Mouse (Mus musculus): ENCODE data around the gene Slco3a1.

Gene Slco3a1

DNA sequence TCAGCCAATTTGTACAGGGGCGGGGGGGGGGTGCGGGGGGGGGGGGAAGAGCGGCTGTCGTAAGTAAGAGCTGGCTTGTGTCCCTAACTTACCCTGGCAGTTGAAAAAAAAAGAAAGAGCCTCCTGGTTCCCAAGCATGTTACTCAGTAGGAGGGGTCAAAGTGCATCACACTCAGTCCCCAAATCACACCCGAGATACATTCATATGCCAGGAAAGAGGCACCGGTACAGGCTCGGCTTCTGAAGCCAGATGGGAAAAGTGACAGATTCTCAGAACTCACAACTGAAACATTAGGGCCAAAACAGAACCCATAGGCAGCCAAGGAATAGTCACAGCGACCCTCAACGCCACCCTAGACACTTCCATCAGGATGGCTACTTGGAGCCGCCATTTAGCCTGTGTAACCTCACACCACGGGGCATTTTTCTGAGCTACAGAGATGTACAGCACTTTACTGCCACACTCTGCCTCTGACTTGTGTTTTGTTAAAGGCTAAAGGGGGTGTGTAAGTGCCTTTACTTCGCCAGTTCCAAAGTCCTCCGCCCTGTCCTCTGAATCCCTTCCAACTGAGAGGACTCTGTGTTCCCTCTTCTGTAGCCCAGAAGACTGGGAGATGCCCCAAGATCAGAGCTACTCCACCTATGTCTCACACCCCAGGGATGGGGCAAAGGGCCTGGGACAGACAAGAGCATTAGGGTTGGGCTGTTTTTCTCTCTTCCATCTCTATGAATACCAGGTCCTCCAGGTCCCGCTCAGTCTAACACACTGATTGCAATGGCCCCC is 179.2 kb downstream of the Slco3a1 start:
- in situ Hi-C loops (cut with MboI; ENCODE audit: low pct_unique_long_range_greater_than_20kb in 1 of 2, low sequenced_read_pairs in 2 of 2, unreplicated experiment in 1 of 2) = loop anchor here in 1 of 2 experiments (10.0 kb wide), 1 partner anchor 729 kb away; no protein-coding TSS in a partner anchor

DNA sequence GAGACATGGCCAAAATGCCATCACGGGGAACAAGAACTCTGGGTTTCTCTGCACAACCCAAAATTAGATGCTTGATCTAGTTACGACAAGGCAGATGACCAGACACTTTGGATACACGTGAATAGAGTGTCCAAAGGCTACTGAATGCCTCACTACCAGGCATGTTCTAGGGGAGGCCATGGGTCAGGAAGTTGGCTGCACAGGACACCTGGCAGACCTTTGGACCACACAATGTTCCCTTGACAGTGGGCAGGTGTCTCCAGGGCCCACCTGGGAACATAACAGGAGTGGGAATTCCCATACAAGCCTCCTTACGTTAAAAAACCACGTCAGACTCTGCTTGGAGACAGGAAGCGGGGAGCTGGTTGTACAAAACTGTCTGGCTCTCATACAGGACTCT is 181.5 kb downstream of the Slco3a1 start:
- in situ Hi-C loops (cut with MboI; ENCODE audit: low pct_unique_long_range_greater_than_20kb in 1 of 2, low sequenced_read_pairs in 2 of 2, unreplicated experiment in 1 of 2) = loop anchor here (10.0 to 25.0 kb wide), 2 partner anchors 732 to 739 kb away; no protein-coding TSS in a partner anchor

DNA sequence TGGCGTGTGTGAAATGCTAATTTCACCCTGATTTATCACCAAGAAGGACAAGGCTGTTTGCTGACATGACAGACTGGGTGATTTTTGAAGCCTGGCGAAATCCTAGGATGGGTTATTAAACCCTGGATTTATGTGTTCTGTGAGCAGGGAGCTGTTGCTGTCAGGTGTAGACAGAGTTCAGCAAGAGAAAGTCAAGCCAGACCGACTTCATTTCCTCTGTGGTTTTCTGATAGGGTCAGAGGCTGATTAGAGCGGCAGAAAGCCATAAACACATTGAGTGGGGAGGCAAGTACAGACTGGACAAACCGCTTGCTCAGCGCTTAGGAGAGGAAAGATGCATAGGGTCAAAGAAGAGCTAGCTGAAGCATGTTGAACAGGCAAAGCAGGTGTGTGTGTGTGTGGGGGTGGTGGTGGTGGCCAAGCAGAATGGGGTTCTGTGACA is 182.4 kb downstream of the Slco3a1 start:
- in situ Hi-C loops (cut with MboI; ENCODE audit: low pct_unique_long_range_greater_than_20kb in 1 of 2, low sequenced_read_pairs in 2 of 2, unreplicated experiment in 1 of 2) = loop anchor here (10.0 to 25.0 kb wide), 2 partner anchors 733 to 740 kb away; no protein-coding TSS in a partner anchor

DNA sequence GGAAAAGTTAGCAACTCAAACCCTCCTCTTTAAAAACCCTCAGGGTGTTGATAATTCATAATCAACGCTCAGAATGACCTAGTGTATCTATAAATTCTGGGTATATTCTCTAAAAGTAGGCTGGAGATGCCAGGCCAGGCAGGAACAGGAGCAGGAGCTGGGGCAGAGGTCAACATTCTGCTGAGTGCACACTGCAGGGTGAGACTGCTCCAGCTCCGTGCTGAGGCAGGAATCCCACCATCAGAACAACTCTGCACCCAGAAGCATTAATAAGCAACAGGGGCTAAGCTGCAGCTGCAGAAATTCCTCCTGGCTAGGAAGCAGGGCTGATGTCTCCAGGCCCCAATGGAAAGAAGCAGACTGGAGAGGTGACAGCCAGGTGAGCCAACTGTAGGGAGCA is 182.9 kb downstream of the Slco3a1 start:
- in situ Hi-C loops (cut with MboI; ENCODE audit: low pct_unique_long_range_greater_than_20kb in 1 of 2, low sequenced_read_pairs in 2 of 2, unreplicated experiment in 1 of 2) = loop anchor here (10.0 to 25.0 kb wide), 2 partner anchors 733 to 741 kb away; no protein-coding TSS in a partner anchor

DNA sequence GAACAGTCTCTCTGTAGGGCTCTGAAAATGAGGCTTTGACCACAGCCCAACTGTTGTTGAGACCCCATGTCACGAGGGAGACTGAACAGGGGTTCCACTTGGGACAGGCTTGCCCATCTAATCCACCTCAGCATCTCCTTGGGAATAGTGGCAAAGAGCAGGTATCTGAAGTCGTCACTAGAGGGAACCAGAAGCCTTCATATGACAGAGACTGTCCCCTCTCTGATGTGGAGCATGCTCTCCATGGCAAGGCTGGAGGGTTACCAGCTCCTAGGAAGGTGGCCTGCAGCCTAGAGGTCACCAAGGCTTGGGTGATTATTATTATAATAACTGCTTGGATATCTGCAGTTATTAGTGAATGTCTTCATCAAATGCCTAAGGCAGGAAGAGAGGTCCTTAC is 183.4 kb downstream of the Slco3a1 start:
- in situ Hi-C loops (cut with MboI; ENCODE audit: low pct_unique_long_range_greater_than_20kb in 1 of 2, low sequenced_read_pairs in 2 of 2, unreplicated experiment in 1 of 2) = loop anchor here (10.0 to 25.0 kb wide), 2 partner anchors 734 to 741 kb away; no protein-coding TSS in a partner anchor

DNA sequence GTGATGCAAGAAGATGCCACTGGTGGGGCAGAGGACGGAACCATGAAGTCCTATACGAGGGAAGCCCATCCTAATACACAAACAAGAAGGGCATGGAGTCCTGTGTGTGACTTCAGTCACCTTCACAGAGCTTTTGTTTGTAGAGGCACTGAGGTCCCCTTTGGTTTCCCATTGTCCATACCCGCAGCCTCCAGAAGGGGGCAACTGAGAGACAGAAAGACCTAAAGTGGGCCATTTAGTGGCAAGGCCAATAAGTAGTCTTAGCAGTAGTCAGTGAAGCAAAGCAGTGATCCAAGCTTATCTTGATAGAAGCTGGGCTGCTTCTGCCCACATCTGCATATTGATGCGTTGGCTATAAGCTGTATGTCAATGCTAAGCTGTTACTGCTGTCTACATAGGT is 184.9 kb downstream of the Slco3a1 start:
- in situ Hi-C loops (cut with MboI; ENCODE audit: low pct_unique_long_range_greater_than_20kb in 1 of 2, low sequenced_read_pairs in 2 of 2, unreplicated experiment in 1 of 2) = loop anchor here (10.0 to 25.0 kb wide), 4 partner anchors 335 to 743 kb away; no protein-coding TSS in a partner anchor

DNA sequence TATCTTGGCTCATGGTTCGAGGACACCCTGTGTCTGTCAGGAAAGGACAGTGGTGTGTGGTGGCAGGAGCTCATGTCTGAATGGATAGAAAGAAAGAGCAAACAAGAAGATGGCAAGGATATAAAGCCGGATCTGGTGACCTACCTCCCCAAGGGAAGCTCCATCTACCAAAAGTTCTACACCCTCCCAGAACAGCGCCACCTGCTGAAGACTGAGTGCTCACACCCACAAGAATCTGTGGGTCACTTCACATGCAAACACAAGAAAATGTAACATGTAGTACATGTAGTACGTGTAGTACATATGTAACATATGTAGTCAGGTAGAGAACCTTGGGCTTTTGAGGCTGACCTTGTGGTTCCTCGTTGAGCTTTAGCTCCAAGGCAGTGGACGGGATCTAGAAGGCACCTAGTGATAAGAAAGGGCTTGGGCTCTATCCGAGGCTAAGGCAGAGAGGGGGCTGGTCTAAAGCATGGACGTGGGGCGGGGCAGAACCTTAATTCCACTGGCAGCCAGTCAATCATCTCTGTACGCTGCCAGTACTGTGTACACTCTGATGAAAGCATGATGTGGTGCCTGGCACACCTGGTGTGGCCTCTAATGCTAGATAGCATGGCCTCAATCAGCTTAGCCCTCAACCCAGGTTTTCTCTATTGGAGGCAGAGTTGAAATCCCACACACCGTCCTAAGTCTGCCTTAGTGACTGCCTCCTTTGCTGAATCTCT is 186.2 kb downstream of the Slco3a1 start:
- in situ Hi-C loops (cut with MboI; ENCODE audit: low pct_unique_long_range_greater_than_20kb in 1 of 2, low sequenced_read_pairs in 2 of 2, unreplicated experiment in 1 of 2) = loop anchor here (10.0 to 25.0 kb wide), 3 partner anchors 336 to 744 kb away; no protein-coding TSS in a partner anchor

DNA sequence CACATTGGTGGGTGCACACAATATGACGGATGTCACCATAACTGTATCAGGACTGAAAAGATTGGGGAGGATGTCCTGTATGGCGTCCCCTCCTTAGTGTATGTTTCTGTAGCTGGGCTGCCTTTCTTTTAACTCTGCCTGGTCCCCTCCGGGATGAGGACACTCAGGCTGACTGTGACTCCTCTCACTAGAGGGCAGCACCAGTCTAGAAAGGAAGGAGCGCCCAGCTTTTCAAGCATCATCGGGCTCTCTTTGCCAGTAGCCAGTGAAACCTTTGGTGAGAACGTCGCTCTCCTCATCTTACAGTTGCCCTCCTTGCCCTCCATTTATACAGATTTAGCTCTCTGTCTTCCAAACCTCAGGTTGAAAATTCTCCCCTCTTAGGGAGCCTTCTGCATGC is 187.2 kb downstream of the Slco3a1 start:
- in situ Hi-C loops (cut with MboI; ENCODE audit: low pct_unique_long_range_greater_than_20kb in 1 of 2, low sequenced_read_pairs in 2 of 2, unreplicated experiment in 1 of 2) = loop anchor here (10.0 to 25.0 kb wide), 3 partner anchors 337 to 745 kb away; no protein-coding TSS in a partner anchor

DNA sequence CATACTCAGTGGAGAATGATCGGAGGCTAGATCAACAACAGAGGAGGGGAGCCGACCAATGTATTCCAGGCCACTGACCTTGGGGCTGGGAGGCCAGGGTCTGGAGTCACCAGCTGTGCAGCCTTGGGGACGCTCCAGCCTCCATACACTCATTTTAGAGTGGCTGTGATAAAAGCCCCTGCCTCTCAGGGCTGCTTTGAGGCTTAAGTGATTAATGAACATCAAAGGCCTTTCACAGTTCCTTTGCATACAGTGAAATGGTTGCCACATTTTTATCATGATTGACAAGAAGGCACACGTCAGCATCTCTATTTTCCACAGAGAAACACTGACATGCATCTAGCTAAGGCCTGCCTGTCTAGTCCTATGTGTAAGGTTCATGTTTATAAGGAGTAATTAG is 189.0 kb downstream of the Slco3a1 start:
- in situ Hi-C loops (cut with MboI; ENCODE audit: low pct_unique_long_range_greater_than_20kb in 1 of 2, low sequenced_read_pairs in 2 of 2, unreplicated experiment in 1 of 2) = loop anchor here (10.0 to 25.0 kb wide), 3 partner anchors 339 to 747 kb away; no protein-coding TSS in a partner anchor

DNA sequence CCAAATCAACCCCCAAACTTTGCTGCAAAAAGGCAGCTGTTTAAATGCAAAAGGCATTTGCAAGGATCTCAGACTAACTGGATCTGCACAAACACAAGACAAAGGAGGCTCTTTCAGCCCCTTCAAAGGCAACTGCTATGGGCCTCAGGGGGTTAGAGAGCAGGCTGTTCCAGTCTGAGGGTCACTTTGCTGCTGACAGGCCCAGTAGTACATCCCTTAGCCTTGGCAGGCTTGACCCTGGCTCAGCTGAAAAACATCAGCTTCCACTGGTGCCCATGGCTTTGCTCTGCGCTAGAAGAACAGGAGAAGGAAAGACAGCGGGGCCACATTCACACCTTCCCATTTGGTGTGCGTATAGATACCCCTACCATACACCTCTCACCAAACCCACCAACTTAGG is 189.6 kb downstream of the Slco3a1 start:
- in situ Hi-C loops (cut with MboI; ENCODE audit: low pct_unique_long_range_greater_than_20kb in 1 of 2, low sequenced_read_pairs in 2 of 2, unreplicated experiment in 1 of 2) = loop anchor here (10.0 to 25.0 kb wide), 3 partner anchors 340 to 747 kb away; no protein-coding TSS in a partner anchor

DNA sequence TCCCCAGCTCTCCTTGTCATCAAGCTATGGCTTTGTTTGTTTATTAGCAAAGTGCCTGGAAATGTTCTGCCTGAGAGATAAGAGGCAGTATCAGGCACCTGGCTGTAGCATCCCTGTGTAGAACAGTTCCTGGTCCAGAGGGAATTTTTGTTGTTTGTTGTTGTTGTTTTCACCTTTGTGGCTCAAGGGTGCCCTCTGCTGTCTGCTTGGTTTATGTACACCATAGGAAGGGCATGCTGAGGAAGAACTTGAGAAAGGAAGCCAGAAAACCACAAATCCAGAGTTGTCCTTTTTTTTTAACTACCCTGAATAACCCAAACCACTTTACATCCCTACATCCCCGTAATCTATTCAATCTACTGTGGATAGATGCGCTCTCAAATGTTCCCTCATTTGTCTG is 191.1 kb downstream of the Slco3a1 start:
- in situ Hi-C loops (cut with MboI; ENCODE audit: low pct_unique_long_range_greater_than_20kb in 1 of 2, low sequenced_read_pairs in 2 of 2, unreplicated experiment in 1 of 2) = loop anchor here (10.0 to 25.0 kb wide), 3 partner anchors 341 to 749 kb away; no protein-coding TSS in a partner anchor

DNA sequence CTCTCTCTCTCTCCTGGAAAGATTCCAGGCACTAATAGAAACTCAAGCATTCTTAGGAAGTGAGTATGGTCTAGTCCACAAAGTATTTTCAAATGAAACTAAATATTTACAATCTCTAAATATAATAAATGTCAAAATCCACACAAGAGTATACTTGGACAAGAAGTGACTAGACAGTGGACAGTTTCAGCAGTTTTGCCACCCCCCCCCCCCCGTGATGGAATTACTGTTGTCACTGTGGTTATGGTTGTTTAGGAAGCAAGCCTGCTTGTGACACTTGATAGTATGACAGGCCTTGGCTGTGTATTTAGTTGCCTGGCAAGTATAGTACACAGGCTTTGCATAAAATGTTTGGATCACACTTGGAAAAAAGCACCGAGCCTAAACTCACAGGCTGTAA is 192.9 kb downstream of the Slco3a1 start:
- in situ Hi-C loops (cut with MboI; ENCODE audit: low pct_unique_long_range_greater_than_20kb in 1 of 2, low sequenced_read_pairs in 2 of 2, unreplicated experiment in 1 of 2) = loop anchor here (10.0 to 25.0 kb wide), 3 partner anchors 343 to 751 kb away; no protein-coding TSS in a partner anchor

DNA sequence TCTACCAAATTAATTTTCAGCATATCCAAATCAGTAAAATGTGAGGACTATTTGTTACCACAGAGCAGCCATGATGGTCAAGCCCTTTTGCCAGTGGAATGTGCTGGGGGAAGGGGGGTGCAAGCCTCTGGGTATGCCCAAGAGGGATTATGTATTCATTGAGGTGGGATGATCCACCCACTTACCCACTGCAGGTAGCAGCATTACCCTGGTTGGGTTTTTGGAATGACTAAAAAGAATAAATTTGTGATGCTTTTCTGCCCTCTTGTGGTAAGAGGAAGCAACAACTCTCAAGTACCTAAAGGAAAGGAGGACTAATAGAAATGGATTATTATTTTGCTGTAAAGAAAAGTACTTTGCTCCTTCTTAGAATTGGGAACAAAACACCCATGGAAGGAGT is 197.6 kb downstream of the Slco3a1 start:
- in situ Hi-C loops (cut with MboI; ENCODE audit: low pct_unique_long_range_greater_than_20kb in 1 of 2, low sequenced_read_pairs in 2 of 2, unreplicated experiment in 1 of 2) = loop anchor here (10.0 to 25.0 kb wide), 3 partner anchors 332 to 755 kb away; no protein-coding TSS in a partner anchor

DNA sequence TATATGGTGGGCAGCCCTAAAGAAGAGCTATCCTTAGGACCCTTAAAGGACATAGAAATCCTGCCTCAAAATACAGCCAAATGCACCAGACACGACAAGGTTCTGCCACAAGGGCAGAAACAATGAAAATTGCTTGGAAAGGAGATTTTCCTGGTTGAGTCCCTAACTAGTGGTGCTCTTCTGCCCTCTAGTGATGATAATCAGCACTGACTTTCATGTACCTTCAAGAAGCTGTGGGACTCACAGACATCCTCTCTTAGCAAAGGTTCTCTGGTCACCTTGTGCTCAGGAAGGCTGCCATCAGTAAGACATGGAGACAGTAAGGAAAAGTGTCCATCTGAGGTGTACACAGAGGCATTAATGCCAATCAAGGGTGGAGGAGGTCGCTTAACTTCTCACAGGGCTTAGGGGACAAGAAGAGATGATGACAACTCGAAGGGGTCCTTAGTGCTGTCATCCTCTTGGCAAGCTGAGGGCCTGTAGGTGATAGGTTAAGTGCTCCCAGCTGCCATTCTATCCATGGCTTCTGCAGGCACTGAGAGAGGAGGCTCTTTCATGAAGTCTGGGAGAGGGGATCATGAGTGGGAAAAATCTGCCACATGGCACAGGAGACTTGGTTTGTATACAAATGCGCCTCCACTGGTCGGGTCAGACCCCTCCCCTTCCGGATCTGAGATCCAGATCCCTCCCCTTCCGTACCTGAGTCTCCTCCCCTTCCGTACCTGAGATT is 199.9 kb downstream of the Slco3a1 start:
- in situ Hi-C loops (cut with MboI; ENCODE audit: low pct_unique_long_range_greater_than_20kb in 1 of 2, low sequenced_read_pairs in 2 of 2, unreplicated experiment in 1 of 2) = loop anchor here (10.0 to 25.0 kb wide), 3 partner anchors 330 to 758 kb away; no protein-coding TSS in a partner anchor

DNA sequence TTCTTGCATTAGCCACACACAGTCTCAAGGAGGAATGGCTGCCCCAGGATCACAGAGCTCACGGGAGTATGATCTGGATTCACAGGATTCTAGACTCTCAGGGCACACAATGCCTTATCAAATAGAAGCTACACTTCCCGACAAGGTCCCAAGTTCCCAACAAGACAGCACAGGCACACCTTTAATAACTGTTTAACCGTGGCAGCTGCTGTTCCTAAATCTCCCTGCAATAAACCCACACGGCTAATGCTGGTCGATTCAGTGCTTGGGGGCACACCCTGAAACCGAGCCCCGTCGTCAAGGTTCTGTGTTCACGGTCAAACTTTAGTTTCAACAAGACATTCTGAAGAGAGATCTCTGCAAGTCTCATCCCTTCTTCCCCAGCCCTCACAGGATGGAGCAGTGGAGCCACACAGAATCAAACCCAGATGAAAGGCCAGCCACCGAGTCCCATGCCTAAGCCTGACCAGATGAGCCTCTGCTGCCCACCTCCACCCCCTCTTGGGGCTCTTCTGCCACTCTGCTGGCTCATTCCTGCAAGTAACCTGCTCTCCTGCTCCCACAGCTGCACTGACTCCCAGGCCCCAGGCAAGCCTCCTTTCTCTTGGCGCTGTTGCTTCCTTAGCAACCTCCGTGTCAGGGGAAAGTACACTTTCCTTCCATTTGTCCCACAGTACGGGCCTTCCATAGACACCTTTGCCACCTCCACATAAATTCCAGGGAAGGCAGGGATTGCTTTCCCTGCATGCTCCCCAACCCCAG is 200.7 kb downstream of the Slco3a1 start:
- in situ Hi-C loops (cut with MboI; ENCODE audit: low pct_unique_long_range_greater_than_20kb in 1 of 2, low sequenced_read_pairs in 2 of 2, unreplicated experiment in 1 of 2) = loop anchor here (10.0 to 25.0 kb wide), 3 partner anchors 329 to 758 kb away; no protein-coding TSS in a partner anchor

DNA sequence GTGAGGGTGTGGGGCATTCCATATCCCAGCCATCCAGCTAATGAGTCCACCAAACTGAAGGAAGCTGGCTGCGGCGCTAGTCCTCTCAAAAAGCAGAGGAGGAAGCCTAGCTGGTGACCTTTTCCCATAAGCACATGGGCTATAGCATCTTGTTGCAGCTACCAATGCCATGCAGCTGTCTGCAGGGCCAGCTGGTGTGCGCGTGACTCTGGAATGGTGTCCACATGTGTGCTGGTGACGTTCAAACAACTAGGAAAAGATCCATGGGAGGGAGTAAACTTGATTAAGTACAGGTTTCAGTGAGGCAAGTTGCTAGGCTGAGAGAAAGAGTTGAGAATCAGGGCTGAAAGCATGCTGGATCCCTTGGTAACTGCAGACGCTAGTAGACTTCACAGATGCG is 201.3 kb downstream of the Slco3a1 start:
- in situ Hi-C loops (cut with MboI; ENCODE audit: low pct_unique_long_range_greater_than_20kb in 1 of 2, low sequenced_read_pairs in 2 of 2, unreplicated experiment in 1 of 2) = loop anchor here (10.0 to 25.0 kb wide), 3 partner anchors 328 to 759 kb away; no protein-coding TSS in a partner anchor

DNA sequence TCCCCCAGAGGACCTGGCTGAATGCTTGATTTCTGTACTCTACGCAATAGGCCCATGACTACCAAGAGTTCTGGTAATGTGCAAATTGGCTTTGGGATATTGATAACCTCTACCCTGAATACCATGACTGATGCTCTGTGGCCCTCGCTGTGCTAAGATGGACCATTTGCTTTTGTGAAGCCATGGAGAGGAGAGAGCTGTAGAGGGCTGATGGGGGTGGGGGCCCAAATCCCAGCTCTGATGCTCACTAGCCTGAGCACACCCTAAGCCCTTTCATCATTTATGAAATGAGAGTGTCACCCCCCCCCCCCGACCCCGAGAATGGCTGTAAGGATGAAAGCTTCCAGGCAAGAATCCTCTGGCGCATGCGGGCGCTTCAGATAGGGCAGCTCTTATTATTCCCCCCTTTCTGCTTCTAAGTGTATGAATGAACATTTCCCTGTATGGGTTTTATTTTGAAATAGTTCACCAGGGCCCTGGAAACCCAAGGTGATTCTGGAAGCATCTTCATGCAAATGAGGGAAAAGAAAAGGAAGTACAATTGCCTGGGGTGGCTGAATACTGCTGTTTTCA is 206.2 kb downstream of the Slco3a1 start:
- in situ Hi-C loops (cut with MboI; ENCODE audit: low pct_unique_long_range_greater_than_20kb in 1 of 2, low sequenced_read_pairs in 2 of 2, unreplicated experiment in 1 of 2) = no loop called here
